Comparison of ENCODE assay signal across 22 mouse cellular contexts in the genomic region with DNA sequence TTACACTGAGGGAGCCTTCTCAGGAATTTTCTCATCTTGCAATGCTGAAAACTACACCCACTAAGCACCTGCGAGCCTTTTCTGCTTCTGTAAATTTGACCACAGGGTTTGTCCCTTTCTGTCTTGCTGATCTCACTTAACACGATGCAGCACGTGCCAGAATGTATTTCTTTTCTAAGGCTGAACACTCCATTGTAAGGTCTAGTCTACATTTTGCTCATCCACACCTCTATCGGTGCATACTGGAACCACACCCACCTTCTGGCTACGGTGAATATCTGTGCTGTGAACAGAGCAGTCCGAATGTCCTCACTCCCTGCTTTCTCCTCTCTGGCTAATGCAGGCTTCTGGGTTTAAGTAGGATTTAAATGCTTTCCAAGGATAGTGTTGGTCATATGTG. TPM values are rescaled to one million over a fixed set of nuclear protein-coding genes. Genes with fewer than 3 reads are reported as not detected.
A peak's percentile ranks its signal among the peaks of the same experiment; 100 is the strongest.
DNase-seq lines count a peak whose midpoint lies in the region; ATAC-seq and TF ChIP-seq lines count a peak whose summit lies in the region.
"Had no signal": no experiment of that assay in that cellular context is flagged by ENCODE, and none has a peak within 500 bp of the region (broad histone marks: within the 10 kb centered on the region; RNA-seq: fewer than 3 reads in every experiment).

No protein-coding gene starts in this region.

- H3K36me3 ChIP-seq in liver, postnatal 0 days (replicated peaks; ENCODE audit: insufficient read depth, low read length): no peaks in the 10 kb centered on the region
- H3K36me3 ChIP-seq in forebrain, embryonic 16.5 days (ENCODE audit: control insufficient read depth, insufficient read depth): no peaks in the 10 kb centered on the region
- H3K36me3 ChIP-seq in forebrain, embryonic 15.5 days: no peaks in the 10 kb centered on the region
- H3K36me3 ChIP-seq: limb, embryonic 10.5 days; midbrain, embryonic 12.5 days had no signal

- H3K4me2 ChIP-seq in liver, postnatal 0 days (ENCODE audit: low read depth, low read length): no peak overlapping the region
- no peak overlapping the region for H3K4me2 ChIP-seq in forebrain, embryonic 16.5 days (ENCODE audit: low read length)
- no peak overlapping the region for H3K4me2 ChIP-seq in forebrain, embryonic 15.5 days (replicated peaks)
- H3K4me2 ChIP-seq: midbrain, embryonic 12.5 days had no signal

- peaks cover 2% of the 10 kb centered on the region; the same call in 1 of the 2 replicates for H3K27me3 ChIP-seq in liver, postnatal 0 days (ENCODE audit: insufficient read depth, low read length)
- H3K27me3 ChIP-seq in forebrain, embryonic 16.5 days (replicated peaks; ENCODE audit: control insufficient read depth, insufficient read depth, low read length): no peaks in the 10 kb centered on the region
- H3K27me3 ChIP-seq in forebrain, embryonic 15.5 days: no peaks in the 10 kb centered on the region

- DNase-seq in frontal cortex, postnatal 25 days (ENCODE audit: low spot score in 2 of 2): no peak
- peak; percentile 48 for DNase-seq in ES-CJ7 (ENCODE audit: low read depth, low spot score)
- DNase-seq in liver, postnatal 0 days: no peak
- no peak for DNase-seq in heart, postnatal 36 days
- DNase-seq: adrenal gland, adult 8-10 months; cerebellum, postnatal 14 days; embryo, embryonic 11 days; gastrocnemius, adult 2 months; kidney, adult 9 months; layer of hippocampus, postnatal 36 days; lung, adult 2 months; lung, postnatal 4 days; thymus, postnatal 4 days had no signal

- no peak overlapping the region for H3K27ac ChIP-seq in liver, postnatal 0 days (ENCODE audit: low read depth)
- H3K27ac ChIP-seq in forebrain, embryonic 16.5 days (ENCODE audit: low read length): no peak overlapping the region
- H3K27ac ChIP-seq in forebrain, embryonic 15.5 days (replicated peaks): no peak overlapping the region
- H3K27ac ChIP-seq: gastrocnemius, adult 2 months; limb, embryonic 10.5 days; midbrain, embryonic 12.5 days had no signal

- no peak for TF ChIP-seq EP300 in liver, postnatal 0 days (IDR thresholded peaks at IDR 0.05; ENCODE audit: low read depth)

- ATAC-seq in frontal cortex, adult (ENCODE audit: low TSS enrichment): peak; percentile 70
- ATAC-seq in erythroblast, adult 5-6 weeks (replicated peaks; ENCODE audit: low FRiP score, poor library complexity, severe bottlenecking): peak; percentile 91
- no peak for ATAC-seq in liver, postnatal 0 days
- ATAC-seq in forebrain, embryonic 16.5 days: no peak
- ATAC-seq in forebrain, embryonic 15.5 days (replicated peaks): no peak
- ATAC-seq: forebrain, embryonic 14.5 days had no signal

- H3K9ac ChIP-seq in liver, postnatal 0 days (replicated peaks): no peak overlapping the region
- no peak overlapping the region for H3K9ac ChIP-seq in forebrain, embryonic 16.5 days (replicated peaks; ENCODE audit: low read depth, low read length)
- H3K9ac ChIP-seq in forebrain, embryonic 15.5 days (replicated peaks): no peak overlapping the region
- H3K9ac ChIP-seq: midbrain, embryonic 12.5 days had no signal

- TF ChIP-seq CTCF in liver, postnatal 0 days (IDR thresholded peaks at IDR 0.05; ENCODE audit: low read depth): 0 out of 2 replicates have a peak, but pooled peaks have one; percentile 32

- H3K4me1 ChIP-seq in liver, postnatal 0 days (ENCODE audit: insufficient read depth): no peaks in the 10 kb centered on the region
- no peaks in the 10 kb centered on the region for H3K4me1 ChIP-seq in forebrain, embryonic 16.5 days (replicated peaks; ENCODE audit: control insufficient read depth, insufficient read depth, low read length)
- no peaks in the 10 kb centered on the region for H3K4me1 ChIP-seq in forebrain, embryonic 15.5 days
- H3K4me1 ChIP-seq: limb, embryonic 10.5 days; midbrain, embryonic 12.5 days had no signal

- 61% methylated on average over 6 of the region's 6 CpGs for WGBS in liver, postnatal 0 days (ENCODE audit: insufficient replicate concordance)
- whole genome bisulfite sequencing in forebrain, embryonic 16.5 days: 85% methylated on average over 6 of the region's 6 CpGs
- WGBS in forebrain, embryonic 15.5 days: 82% methylated on average over 6 of the region's 6 CpGs

- no peaks in the 10 kb centered on the region for H3K9me3 ChIP-seq in liver, postnatal 0 days (ENCODE audit: low read length)
- H3K9me3 ChIP-seq in forebrain, embryonic 16.5 days (ENCODE audit: control insufficient read depth, low read length): no peaks in the 10 kb centered on the region
- H3K9me3 ChIP-seq in forebrain, embryonic 15.5 days: no peaks in the 10 kb centered on the region
- H3K9me3 ChIP-seq: limb, embryonic 10.5 days; midbrain, embryonic 12.5 days had no signal

- intact Hi-C loops in heart, postnatal 36 days (cut with DNase I): no loop called here

- no peak overlapping the region for H3K4me3 ChIP-seq in liver, postnatal 0 days (ENCODE audit: low read depth, low read length)
- H3K4me3 ChIP-seq in forebrain, embryonic 16.5 days (replicated peaks; ENCODE audit: low read length): no peak overlapping the region
- H3K4me3 ChIP-seq in forebrain, embryonic 15.5 days: no peak overlapping the region
- H3K4me3 ChIP-seq: gastrocnemius, adult 2 months; limb, embryonic 10.5 days; midbrain, embryonic 12.5 days; myocyte had no signal

RNA-seq across cellular contexts. Expression of gene Stx17, which starts 37.2 kb away (rescaled TPM):
- total RNA-seq in erythroblast, adult 5-6 weeks (2015; ENCODE audit: low replicate concordance): 3.5 and 8.2 TPM in 2 replicates
- total RNA-seq in erythroblast, adult 5-6 weeks (2017; ENCODE audit: low replicate concordance): 12.7 and 16.5 TPM in 2 replicates
- 11.2 and 13.0 TPM in 2 replicates for polyA plus RNA-seq in liver, postnatal 0 days (2015; fragmentation: Nextera tagmentation; extraction: Ambion mirVana)
- polyA plus RNA-seq in forebrain, embryonic 16.5 days (2015; fragmentation: Nextera tagmentation; extraction: Ambion mirVana): 19.6 and 21.2 TPM in 2 replicates
- 19.1 and 20.5 TPM in 2 replicates for polyA plus RNA-seq in forebrain, embryonic 15.5 days (2015; fragmentation: Nextera tagmentation; extraction: Ambion mirVana)
- 10 to 100 TPM; 27.7 to 30.8 TPM for total RNA-seq in heart, postnatal 36 days (2021)

RNA-seq across cellular contexts. Expression of gene Nr4a3, which starts 42.5 kb away (rescaled TPM):
- not detected in 2 replicates for total RNA-seq in erythroblast, adult 5-6 weeks (2015; ENCODE audit: low replicate concordance)
- total RNA-seq in erythroblast, adult 5-6 weeks (2017; ENCODE audit: low replicate concordance): 1.7 TPM in 1 of 2 replicates, not detected in the other
- polyA plus RNA-seq in liver, postnatal 0 days (2015; fragmentation: Nextera tagmentation; extraction: Ambion mirVana): not detected in 2 replicates
- 7.7 and 8.8 TPM in 2 replicates for polyA plus RNA-seq in forebrain, embryonic 16.5 days (2015; fragmentation: Nextera tagmentation; extraction: Ambion mirVana)
- 7.2 and 8.2 TPM in 2 replicates for polyA plus RNA-seq in forebrain, embryonic 15.5 days (2015; fragmentation: Nextera tagmentation; extraction: Ambion mirVana)
- total RNA-seq in heart, postnatal 36 days (2021): 10 to 100 TPM in 1 of 2 experiments, 1 to 10 TPM in 1; 2.3 to 12.3 TPM
- total RNA-seq: MEL had no signal

Comparison
In these comparisons a context has a peak if more than half of its experiments do, and no peak if none do; other contexts are left out.
1. ATAC-seq: peak in frontal cortex, adult (single experiment) and erythroblast, adult 5-6 weeks (single experiment); none in liver, postnatal 0 days (single experiment), forebrain, embryonic 16.5 days (single experiment) and forebrain, embryonic 15.5 days (single experiment).